In genomic region chr2:38956062-38956461, GRCm38 (mm10) we compare ENCODE assay signal across 1 mouse cellular context.
A peak's percentile ranks its signal among the peaks of the same experiment; 100 is the strongest.
TF ChIP-seq lines count a peak whose summit lies in the region.

No protein-coding gene starts in this region.

TF ChIP-seq in CH12.LX, 34 proteins besides CTCF, POLR2A, EP300 and RAD21:
- TF ChIP-seq IRF4 (IDR thresholded peaks at IDR 0.05; ENCODE audit: low read depth, low read length) (no peak), TCF12 (IDR thresholded peaks at IDR 0.05; ENCODE audit: low read depth, low read length) (peak; percentile 21; the same call in 1 of the 2 replicates)
